Mouse (Mus musculus): ENCODE measurements at regions not wholly inside any gene's neighbourhood (a gene's known extent, or its start where the extent isn't known, plus 50 kb on each side); places are given as distances from the start of the nearest gene placed in this dataset.

DNA sequence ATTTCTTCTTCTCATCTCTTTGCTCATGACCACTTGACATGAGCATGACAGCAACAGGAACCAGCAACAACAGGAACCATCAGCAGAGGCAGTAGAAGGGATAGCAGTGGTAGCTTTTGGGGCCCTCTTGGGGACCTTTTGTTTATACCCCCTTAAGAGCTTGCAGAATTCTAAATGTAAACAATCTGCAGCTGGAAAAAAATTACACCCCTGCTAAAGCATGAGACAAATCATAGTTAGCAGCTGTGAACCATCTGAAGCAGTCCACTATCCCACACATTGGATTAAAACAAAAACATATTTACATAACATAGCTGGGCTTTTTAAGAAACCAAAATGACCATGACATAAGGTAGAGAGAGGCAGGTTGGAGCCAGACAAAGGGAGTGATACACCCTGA lies 126.9 kb upstream of the Plxna2 start:
- TF ChIP-seq CTCF (IDR thresholded peaks at IDR 0.05; ENCODE audit: borderline replicate concordance, insufficient read depth, low read depth, low read length) (no peak), POLR2A (IDR thresholded peaks at IDR 0.05; ENCODE audit: borderline replicate concordance, insufficient read depth, low read length) (no peak)
